Mouse (Mus musculus) bone marrow macrophage, adult 2 months (primary cell): ENCODE measurements at regions not wholly inside any gene's neighbourhood (a gene's known extent, or its start where the extent isn't known, plus 50 kb on each side); places are given as distances from the start of the nearest gene placed in this dataset.

ENCODE experiments used
- CTCF ChIP-seq: IDR thresholded peaks from 2 replicates; pipeline ENCODE4 v1.5.1; 2012; ENCODE audit warnings: low read depth, mild to moderate bottlenecking, low read length, moderate library complexity
- POLR2A ChIP-seq: IDR thresholded peaks from 2 replicates; pipeline ENCODE4 v1.6.1; 2012; ENCODE audit warnings: mild to moderate bottlenecking, low read depth, low read length, borderline replicate concordance

DNA sequence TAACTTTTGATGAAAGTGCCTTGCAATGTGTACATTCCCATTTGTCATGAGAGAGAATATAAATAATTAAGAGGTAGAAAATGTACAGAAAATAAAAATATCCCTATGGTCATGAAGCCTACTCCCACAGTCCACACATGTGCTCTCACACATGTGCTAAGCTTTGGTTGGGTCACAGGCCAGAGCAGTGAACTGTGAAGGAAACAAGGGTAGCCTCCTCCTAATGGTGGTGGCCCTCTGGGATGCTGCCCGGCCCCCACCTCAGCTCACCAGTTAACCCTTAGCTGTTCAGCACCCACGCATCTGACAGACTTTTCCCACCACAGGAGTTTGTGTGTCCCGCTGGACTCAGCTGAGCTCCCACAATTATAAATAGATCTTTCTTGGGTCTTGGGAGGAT lies 157.6 kb upstream of the Ttc29 start:
- TF ChIP-seq CTCF, result no peak
- no peak for TF ChIP-seq POLR2A
